Mouse (Mus musculus) thymus, adult 2 months (tissue): ENCODE measurements around the gene Rtp4.

Experiments used
- CTCF ChIP-seq: fragments of 200-500 bp; IDR thresholded peaks from 2 replicates; pipeline ENCODE4 v1.5.1; 2012; ENCODE audit warnings: mild to moderate bottlenecking, control low read depth, low read length, moderate library complexity, borderline replicate concordance; ENCODE audit not compliant: control insufficient read depth, poor library complexity, insufficient read depth; ENCODE audit errors: extremely low read depth
- POLR2A ChIP-seq: fragments of 200-500 bp; IDR thresholded peaks from 2 replicates; pipeline ENCODE4 v1.6.1; 2012; ENCODE audit warnings: mild to moderate bottlenecking, low read length, control low read depth, moderate library complexity; ENCODE audit not compliant: control insufficient read depth, poor library complexity, insufficient read depth; ENCODE audit errors: extremely low read depth

DNA sequence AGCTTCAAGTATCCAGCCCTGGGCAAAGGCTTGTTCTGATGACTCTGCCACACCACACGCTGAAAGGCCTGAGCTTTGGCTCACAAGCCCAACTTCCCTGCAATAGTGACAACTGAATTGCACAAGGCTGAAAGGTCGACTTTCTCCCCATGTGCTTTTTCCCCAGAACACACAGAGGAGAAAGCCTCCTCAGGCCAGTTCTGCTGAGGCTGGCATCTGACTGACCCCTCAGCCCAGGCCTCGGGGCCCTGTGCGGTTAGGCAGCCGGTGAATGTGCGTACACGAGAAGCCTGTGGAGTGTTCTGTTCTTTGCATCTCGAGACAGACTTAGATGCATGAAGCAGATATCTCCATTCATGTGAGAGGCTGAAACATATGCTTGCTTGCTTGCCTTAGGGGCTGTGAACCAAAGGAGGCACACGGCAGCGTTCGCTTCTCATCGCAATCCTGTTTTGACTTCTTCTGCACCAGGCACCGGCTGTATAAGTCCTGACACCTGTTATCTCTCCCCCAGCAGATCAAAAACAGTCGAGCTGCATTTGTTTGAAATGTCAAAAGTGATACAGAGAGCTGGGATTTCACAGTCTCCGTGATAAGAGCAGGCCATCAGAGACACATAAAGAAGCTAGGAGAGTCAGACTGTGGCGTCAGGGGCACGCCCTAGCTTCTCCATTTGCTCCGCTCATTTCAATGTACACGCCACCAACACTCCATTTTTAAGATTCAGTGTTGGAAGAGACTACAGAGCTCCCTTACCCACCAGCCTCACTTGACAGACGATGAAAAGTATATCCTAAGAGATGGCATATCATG is 2.1 kb upstream of the Rtp4 start:
- no peak for TF ChIP-seq CTCF
- TF ChIP-seq POLR2A = no peak
